Mouse (Mus musculus) hindbrain, embryonic 14.5 days (tissue): ENCODE results near the gene Polh. TPM values are rescaled to one million over a fixed set of nuclear protein-coding genes. Genes with fewer than 3 reads are reported as not detected.
A peak's percentile ranks its signal among the peaks of the same experiment; 100 is the strongest.

ENCODE experiments used
- ATAC-seq: fragments of 200-750 bp; cut with Nextera tagmentation; 2 replicates; pipeline ENCODE4 v1.8.0; 2017; ENCODE audit warnings: moderate number of reproducible peaks, mild to moderate bottlenecking, moderate TSS enrichment, moderate library complexity; ENCODE audit not compliant: low FRiP score
- DNase-seq: peaks from one replicate; pipeline ENCODE4 v3.0.0-alpha.2; 2015; ENCODE audit warnings: low spot score
- H3K27ac ChIP-seq: fragments of 300-500 bp; sonication (generic); 2 replicates; pipeline ENCODE4 v1.5.1; 2014; ENCODE audit warnings: mild to moderate bottlenecking, moderate library complexity
- H3K27me3 ChIP-seq: fragments of 300-500 bp; sonication (generic); 2 replicates; pipeline ENCODE4 v1.6.1; 2014; ENCODE audit warnings: mild to moderate bottlenecking, low read length, mixed read lengths; ENCODE audit not compliant: control insufficient read depth, insufficient read depth
- H3K36me3 ChIP-seq: fragments of 300-500 bp; sonication (generic); replicated peaks from 2 replicates; pipeline ENCODE4 v1.6.1; 2014; ENCODE audit not compliant: control insufficient read depth, insufficient read depth
- H3K4me1 ChIP-seq: fragments of 300-500 bp; sonication (generic); replicated peaks from 2 replicates; pipeline ENCODE4 v1.6.1; 2014; ENCODE audit warnings: antibody characterized with exemption, low read length, mixed read lengths; ENCODE audit not compliant: control insufficient read depth, insufficient read depth
- H3K4me2 ChIP-seq: fragments of 300-500 bp; sonication (generic); replicated peaks from 2 replicates; pipeline ENCODE4 v1.6.1; 2014; ENCODE audit warnings: mild to moderate bottlenecking, moderate library complexity
- H3K4me3 ChIP-seq: fragments of 300-500 bp; sonication (generic); replicated peaks from 2 replicates; pipeline ENCODE4 v1.5.1; 2014; ENCODE audit warnings: mild to moderate bottlenecking, low read length
- H3K9ac ChIP-seq: fragments of 300-500 bp; sonication (generic); 2 replicates; pipeline ENCODE4 v1.6.1; 2014
- H3K9me3 ChIP-seq: fragments of 300-500 bp; sonication (generic); 2 replicates; pipeline ENCODE4 v1.6.1; 2016; ENCODE audit warnings: low read length; ENCODE audit not compliant: control insufficient read depth
- WGBS: fragments of 180-500 bp; shearing (Covaris S2); extraction: QIAGEN DNeasy Blood & Tissue Kit; methylation state at CpG from one replicate; pipeline ENCODE4 v1.1.7; 2014; 5-methylcytosine and 5-hydroxymethylcytosine counted together
- polyA plus RNA-seq: library from polyadenylated mRNA; unstranded; fragments of >200 nt; fragmentation: Nextera tagmentation; extraction: Ambion mirVana; gene quantifications from 2 replicates; pipeline ENCODE4 v1.2.1, GENCODE M21; 2014

Gene Polh
- polyA plus RNA-seq, 1 experiment from 2014 or later, result 6.4 TPM

GRCm38 (mm10) chr17:46239516-46240114 lies 37.2 kb upstream of the Polh start:
- Histone ChIP-seq H3K4me1 (no peaks in the 10 kb centered on the region), H3K9ac (no peak overlapping the region), H3K9me3 (no peaks in the 10 kb centered on the region), H3K4me3 (no peak overlapping the region), H3K36me3 (peaks cover 90% of the 10 kb centered on the region), H3K27ac (no peak overlapping the region), H3K4me2 (no peak overlapping the region), H3K27me3 (no peaks in the 10 kb centered on the region)
- no peak for ATAC-seq
- DNase-seq, result no peak
- WGBS, result 95% methylated on average over 15 of the region's 15 CpGs

DNA sequence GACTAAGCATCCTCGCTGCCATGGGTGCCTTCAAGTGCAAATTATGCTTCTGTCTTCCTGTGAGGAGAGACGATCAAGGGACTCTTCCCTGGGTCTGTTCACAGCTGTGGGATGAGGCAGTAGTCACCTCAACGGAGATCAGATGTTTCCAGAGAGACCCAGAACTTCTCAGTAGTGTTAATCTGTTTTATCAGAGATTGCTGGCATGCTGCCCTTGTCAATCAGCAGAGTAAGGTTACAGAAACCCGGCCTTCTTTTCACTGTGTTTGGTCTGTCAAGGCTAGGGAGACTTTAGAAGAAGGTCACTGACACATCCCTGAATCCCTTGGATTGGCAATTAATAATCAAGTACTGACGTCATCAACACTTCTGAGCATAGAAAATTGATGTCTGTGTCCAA lies 35.0 kb upstream of the Polh start:
- no peak for ATAC-seq
- 86% methylated on average over 5 of the region's 5 CpGs for WGBS

GRCm38 (mm10) chr17:46237079-46237478 lies 34.6 kb upstream of the Polh start:
- H3K27me3 ChIP-seq, result no peaks in the 10 kb centered on the region
- H3K9ac ChIP-seq, result no peak overlapping the region
- no peaks in the 10 kb centered on the region for H3K4me1 ChIP-seq
- DNase-seq (no peak), ATAC-seq (no peak)
- H3K9me3 ChIP-seq, result no peaks in the 10 kb centered on the region
- H3K36me3 ChIP-seq, result peaks cover 90% of the 10 kb centered on the region
- H3K4me3 ChIP-seq, result no peak overlapping the region
- H3K27ac ChIP-seq, result no peak overlapping the region
- 94% methylated on average over 6 of the region's 6 CpGs for WGBS
- no peak overlapping the region for H3K4me2 ChIP-seq

More for the DNA sequence above, 35.0 kb upstream of the Polh start:
- no peak for DNase-seq
- Histone ChIP-seq H3K27ac (no peak overlapping the region), H3K27me3 (no peaks in the 10 kb centered on the region), H3K9me3 (no peaks in the 10 kb centered on the region), H3K4me3 (no peak overlapping the region), H3K36me3 (peaks cover 90% of the 10 kb centered on the region), H3K4me2 (no peak overlapping the region), H3K4me1 (no peaks in the 10 kb centered on the region), H3K9ac (no peak overlapping the region)

GRCm38 (mm10) chr17:46236067-46236466 lies 33.6 kb upstream of the Polh start:
- peaks cover 89% of the 10 kb centered on the region for H3K36me3 ChIP-seq
- no peak for DNase-seq
- H3K9me3 ChIP-seq, result no peaks in the 10 kb centered on the region
- H3K4me3 ChIP-seq, result no peak overlapping the region
- no peak for ATAC-seq
- no peaks in the 10 kb centered on the region for H3K27me3 ChIP-seq
- WGBS, result 95% methylated on average over 1 of the region's 1 CpGs
- no peaks in the 10 kb centered on the region for H3K4me1 ChIP-seq
- H3K9ac ChIP-seq, result no peak overlapping the region
- H3K27ac ChIP-seq, result no peak overlapping the region
- H3K4me2 ChIP-seq, result no peak overlapping the region

- Histone ChIP-seq H3K9ac (no peak overlapping the region), H3K4me3 (no peak overlapping the region), H3K4me2 (no peak overlapping the region), H3K27me3 (no peaks in the 10 kb centered on the region), H3K4me1 (no peaks in the 10 kb centered on the region), H3K27ac (no peak overlapping the region), H3K36me3 (peaks cover 99% of the 10 kb centered on the region), H3K9me3 (no peaks in the 10 kb centered on the region)
- DNase-seq (no peak), ATAC-seq (no peak)
- WGBS, result 94% methylated on average over 7 of the region's 7 CpGs
These were observed 25.1 kb upstream of the Polh start for GRCm38 (mm10) chr17:46227576-46227975.

DNA sequence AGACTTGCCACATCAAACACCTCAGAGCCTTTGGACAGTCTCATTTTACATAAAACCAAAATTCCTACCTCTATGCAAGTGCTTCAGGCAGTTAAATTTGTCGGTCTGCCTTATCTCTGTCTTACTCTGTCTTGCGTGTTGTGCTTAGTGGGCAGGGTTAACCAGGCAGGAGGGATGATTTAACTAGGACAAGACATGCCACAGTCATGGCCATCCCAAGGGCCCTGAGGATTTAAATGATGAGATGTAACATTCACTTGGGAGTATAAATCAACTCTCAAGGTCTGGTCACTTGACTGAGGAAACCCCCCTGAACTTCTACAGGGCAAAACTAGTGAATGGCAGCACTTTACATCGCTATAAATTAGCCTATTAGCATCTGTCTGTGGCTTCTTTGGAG lies 19.2 kb upstream of the Polh start:
- 98% methylated on average over 3 of the region's 3 CpGs for WGBS
- ATAC-seq, result no peak
- Histone ChIP-seq H3K9me3 (no peaks in the 10 kb centered on the region), H3K27me3 (no peaks in the 10 kb centered on the region), H3K9ac (no peak overlapping the region), H3K4me3 (no peak overlapping the region), H3K4me2 (no peak overlapping the region), H3K36me3 (peaks cover 100% of the 10 kb centered on the region), H3K27ac (no peak overlapping the region), H3K4me1 (no peaks in the 10 kb centered on the region)
- DNase-seq, result no peak

- no peak overlapping the region for H3K4me2 ChIP-seq
- no peak for ATAC-seq
- DNase-seq, result no peak
These were observed 8.1 kb upstream of the Polh start for GRCm38 (mm10) chr17:46210550-46210949.

DNA sequence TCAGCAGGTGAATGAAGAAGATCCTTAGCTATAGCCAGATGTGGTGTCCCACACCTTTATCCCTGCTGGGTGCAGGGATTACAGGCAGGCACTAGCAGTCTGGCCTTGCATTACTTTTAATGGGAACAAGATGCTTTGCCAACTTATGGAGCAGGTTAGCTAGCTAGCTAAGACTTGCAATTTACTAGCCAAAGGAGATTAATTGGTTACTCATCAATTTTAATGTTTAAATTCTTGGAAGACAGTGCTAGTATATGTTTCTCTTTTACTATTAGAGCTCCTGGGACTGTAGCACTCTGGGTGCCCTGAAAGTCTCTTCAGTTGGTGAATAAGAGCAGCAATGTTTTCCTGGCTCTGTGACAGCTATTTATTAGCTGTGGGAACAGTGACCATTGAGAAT lies 4.2 kb upstream of the Polh start:
- ATAC-seq, result no peak
- DNase-seq, result no peak
- Histone ChIP-seq H3K9ac (no peak overlapping the region), H3K4me3 (no peak overlapping the region), H3K4me1 (peaks cover 16% of the 10 kb centered on the region), H3K36me3 (peaks cover 70% of the 10 kb centered on the region), H3K4me2 (no peak overlapping the region), H3K27me3 (no peaks in the 10 kb centered on the region), H3K9me3 (no peaks in the 10 kb centered on the region), H3K27ac (no peak overlapping the region)

More at GRCm38 (mm10) chr17:46210550-46210949, 8.1 kb upstream of the Polh start:
- H3K27ac ChIP-seq, result no peak overlapping the region
- H3K9me3 ChIP-seq, result no peaks in the 10 kb centered on the region
- WGBS, result 88% methylated on average over 3 of the region's 3 CpGs
- H3K9ac ChIP-seq, result no peak overlapping the region
- H3K27me3 ChIP-seq, result no peaks in the 10 kb centered on the region
- H3K36me3 ChIP-seq, result peaks cover 99% of the 10 kb centered on the region
- no peaks in the 10 kb centered on the region for H3K4me1 ChIP-seq
- H3K4me3 ChIP-seq, result no peak overlapping the region

GRCm38 (mm10) chr17:46203078-46203477 lies 633 bp upstream of the Polh start:
- ATAC-seq (0 out of 2 replicates have a peak, but pooled peaks have one; percentile 15), DNase-seq (no peak)
- no peaks in the 10 kb centered on the region for H3K27me3 ChIP-seq
- H3K27ac ChIP-seq, result peak overlapping the region; percentile 72
- H3K9me3 ChIP-seq, result no peaks in the 10 kb centered on the region
- 0% methylated on average over 20 of the region's 20 CpGs for WGBS
- H3K36me3 ChIP-seq, result peaks cover 47% of the 10 kb centered on the region
- peak overlapping the region; percentile 72 for H3K9ac ChIP-seq
- peaks cover 20% of the 10 kb centered on the region for H3K4me1 ChIP-seq
- peak overlapping the region; percentile 97 for H3K4me2 ChIP-seq
- H3K4me3 ChIP-seq, result peak overlapping the region; percentile 94

DNA sequence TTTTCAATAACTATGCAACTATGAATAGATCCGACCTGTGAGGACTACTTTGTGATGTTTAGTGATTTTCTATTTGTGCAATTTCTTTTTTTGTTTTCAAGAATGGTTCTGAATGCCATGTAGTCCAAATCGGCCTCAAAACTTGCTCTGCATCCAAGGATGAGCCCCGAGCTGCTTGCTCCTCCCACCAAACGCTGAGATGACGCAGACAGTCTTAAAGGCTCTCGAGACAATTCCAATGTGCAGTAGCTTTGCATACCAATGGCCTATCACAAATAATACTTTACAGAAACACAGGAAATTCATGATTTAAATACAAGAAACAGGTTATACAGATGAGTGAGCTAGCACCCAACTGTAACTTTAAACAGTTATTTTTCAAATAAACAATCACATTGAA lies 1.3 kb downstream of the Polh start:
- H3K27ac ChIP-seq, result no peak overlapping the region
- DNase-seq (no peak), ATAC-seq (no peak)
- H3K27me3 ChIP-seq, result no peaks in the 10 kb centered on the region
- peaks cover 20% of the 10 kb centered on the region for H3K4me1 ChIP-seq
- peak overlapping the region; percentile 72 for H3K9ac ChIP-seq
- 68% methylated on average over 6 of the region's 6 CpGs for WGBS
- H3K4me2 ChIP-seq, result peak overlapping the region; percentile 97
- peak overlapping the region; percentile 94 for H3K4me3 ChIP-seq
- peaks cover 47% of the 10 kb centered on the region for H3K36me3 ChIP-seq
- no peaks in the 10 kb centered on the region for H3K9me3 ChIP-seq
